Mouse (Mus musculus) testis, adult 2 months (tissue): Measurements from ENCODE around the gene Kcnab1. TPM values are rescaled to one million over a fixed set of nuclear protein-coding genes. Genes with fewer than 3 reads are reported as not detected.
A peak's percentile ranks its signal among the peaks of the same experiment; 100 is the strongest.

Experiments used
- H3K27ac ChIP-seq: fragments of 200-500 bp; 2 replicates; pipeline ENCODE4 v1.5.1; 2012; ENCODE audit warnings: low read depth, low read length; ENCODE audit not compliant: control insufficient read depth, insufficient read depth
- H3K27me3 ChIP-seq: fragments of 200-500 bp; 2 replicates; pipeline ENCODE4 v1.6.1; 2012; ENCODE audit warnings: mild to moderate bottlenecking, low read length, moderate library complexity; ENCODE audit not compliant: control insufficient read depth, insufficient read depth
- H3K36me3 ChIP-seq: fragments of 200-500 bp; 2 replicates; pipeline ENCODE4 v1.6.1; 2012; ENCODE audit warnings: mild to moderate bottlenecking, low read length; ENCODE audit not compliant: control insufficient read depth, insufficient read depth
- H3K4me1 ChIP-seq: fragments of 200-500 bp; 2 replicates; pipeline ENCODE4 v1.6.1; 2012; ENCODE audit warnings: low read length; ENCODE audit not compliant: control insufficient read depth, insufficient read depth
- H3K4me3 ChIP-seq: fragments of 200-500 bp; 2 replicates; pipeline ENCODE4 v1.5.1; 2012; ENCODE audit warnings: low read depth, mild to moderate bottlenecking, low read length, moderate library complexity, mixed read lengths; ENCODE audit not compliant: control insufficient read depth
- CTCF ChIP-seq: fragments of 200-500 bp; IDR thresholded peaks from 2 replicates; pipeline ENCODE4 v1.5.1; 2012; ENCODE audit warnings: low read depth, mild to moderate bottlenecking, inconsistent platforms, low read length, moderate library complexity; ENCODE audit not compliant: control insufficient read depth, insufficient read depth, insufficient replicate concordance
- POLR2A ChIP-seq: fragments of 200-500 bp; IDR thresholded peaks from 2 replicates; pipeline ENCODE4 v1.6.1; 2012; ENCODE audit warnings: low read depth, mild to moderate bottlenecking, inconsistent platforms, low read length, moderate library complexity; ENCODE audit not compliant: control insufficient read depth
- polyA plus RNA-seq: library from polyadenylated mRNA; depleted of rRNA; stranded (reverse); fragments of >200 nt; gene quantifications from 2 replicates; pipeline ENCODE4 v1.2.3, GENCODE M21; 2012

Kcnab1 gene
- polyA plus RNA-seq, 1 experiment = 2.5 TPM

DNA sequence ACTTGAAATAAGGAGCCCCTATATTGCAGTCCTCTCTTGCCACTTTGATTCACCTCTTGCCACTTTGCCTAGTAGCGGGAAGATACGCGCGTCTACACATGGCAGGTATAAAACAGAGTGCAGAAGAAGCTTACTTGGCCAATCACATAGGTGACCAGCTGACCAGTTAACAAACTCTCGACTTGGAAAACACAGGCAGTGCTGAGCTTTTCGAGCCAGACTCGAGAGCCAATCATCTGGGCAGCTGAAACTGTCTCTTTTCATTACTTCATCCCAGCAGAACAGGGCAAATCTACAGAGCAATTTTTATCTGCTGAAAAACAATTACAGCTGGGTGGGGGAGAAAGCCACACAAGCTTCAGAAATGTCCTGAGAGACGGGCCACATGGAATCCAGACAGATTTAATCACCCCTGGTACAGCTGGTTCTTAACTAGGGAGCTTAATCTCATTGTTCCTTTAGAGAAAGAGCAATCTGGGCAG is 96.4 kb downstream of the Kcnab1 start:
- TF ChIP-seq POLR2A (no peak), CTCF (no peak)
- H3K27ac ChIP-seq = 0 out of 2 replicates have a peak overlapping the region, but pooled peaks have one; percentile 14
- H3K36me3 ChIP-seq = no peaks in the 10 kb centered on the region
- no peak overlapping the region for H3K4me3 ChIP-seq
- no peaks in the 10 kb centered on the region for H3K4me1 ChIP-seq
- no peaks in the 10 kb centered on the region for H3K27me3 ChIP-seq

- Histone ChIP-seq H3K27ac (no peak overlapping the region), H3K4me3 (no peak overlapping the region), H3K4me1 (no peaks in the 10 kb centered on the region), H3K27me3 (no peaks in the 10 kb centered on the region), H3K36me3 (no peaks in the 10 kb centered on the region)
- TF ChIP-seq CTCF (no peak), POLR2A (no peak)
Measured at GRCm38 (mm10) chr3:65213725-65214124, 104.5 kb downstream of the Kcnab1 start.

DNA sequence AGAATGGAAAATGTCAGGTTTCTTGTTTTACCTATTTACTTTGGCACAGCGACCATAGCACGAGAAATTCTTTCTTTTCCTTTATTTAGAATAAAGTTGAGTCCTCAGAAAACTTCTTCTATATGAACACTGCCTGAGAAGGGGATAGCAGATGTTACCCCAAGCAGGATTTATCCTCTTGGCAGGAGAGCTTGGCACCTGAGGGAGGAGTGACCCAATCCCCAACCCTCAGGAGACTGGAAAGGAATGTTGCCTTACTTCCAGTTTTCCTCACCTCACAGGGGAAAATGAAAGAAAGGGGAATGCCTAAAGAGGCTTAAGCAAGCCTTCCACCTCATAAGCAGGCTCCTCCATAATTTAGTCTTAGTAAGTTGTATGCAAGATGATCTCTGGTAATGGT is 105.5 kb downstream of the Kcnab1 start:
- no peaks in the 10 kb centered on the region for H3K36me3 ChIP-seq
- TF ChIP-seq POLR2A (no peak), CTCF (no peak)
- H3K4me1 ChIP-seq = no peaks in the 10 kb centered on the region
- H3K27me3 ChIP-seq = no peaks in the 10 kb centered on the region
- H3K4me3 ChIP-seq = no peak overlapping the region
- no peak overlapping the region for H3K27ac ChIP-seq

DNA sequence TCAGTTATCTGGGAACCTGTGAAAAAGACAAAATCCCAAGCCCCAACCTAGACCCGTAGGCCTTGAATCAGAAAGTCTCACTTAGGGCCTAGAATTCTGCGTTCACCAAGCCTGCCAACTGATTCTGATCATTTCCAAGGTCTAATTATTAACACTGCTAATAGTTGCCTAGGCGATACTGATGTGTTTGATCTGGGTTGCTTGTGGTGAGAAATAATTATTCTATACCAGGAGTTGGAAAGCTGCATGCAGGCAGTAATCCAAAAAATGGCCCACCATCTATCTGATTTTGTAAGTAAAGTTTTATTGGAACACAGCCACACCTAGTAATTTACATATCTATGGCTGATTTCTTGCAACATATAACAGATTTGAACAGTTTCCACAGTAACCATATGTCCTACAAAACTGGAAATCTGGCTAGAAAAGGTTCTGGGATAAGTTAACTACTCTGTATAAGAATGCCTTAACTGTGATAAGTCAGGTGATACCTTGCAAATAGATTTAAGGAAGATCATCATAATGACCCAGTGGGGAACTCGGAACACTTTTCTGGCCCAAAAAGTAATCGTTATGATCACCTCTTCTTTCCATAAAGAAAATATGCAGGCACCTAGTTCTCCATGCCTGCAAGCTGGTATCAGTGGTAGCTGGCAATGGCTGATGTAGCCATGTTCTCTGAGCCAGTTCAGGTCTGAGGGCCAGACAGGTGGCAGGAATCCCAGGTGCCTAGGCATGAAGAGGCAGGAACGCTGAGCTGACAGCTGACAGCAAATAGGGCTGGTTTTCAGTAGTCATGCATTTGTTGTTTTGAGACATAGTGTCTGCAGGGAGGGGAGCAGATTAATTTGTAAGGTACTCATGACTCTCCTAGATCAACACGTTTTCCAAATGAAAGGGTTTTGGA is 108.7 kb downstream of the Kcnab1 start:
- H3K4me1 ChIP-seq = no peaks in the 10 kb centered on the region
- H3K4me3 ChIP-seq = no peak overlapping the region
- no peaks in the 10 kb centered on the region for H3K36me3 ChIP-seq
- TF ChIP-seq CTCF (no peak), POLR2A (no peak)
- H3K27me3 ChIP-seq = no peaks in the 10 kb centered on the region
- H3K27ac ChIP-seq = no peak overlapping the region

DNA sequence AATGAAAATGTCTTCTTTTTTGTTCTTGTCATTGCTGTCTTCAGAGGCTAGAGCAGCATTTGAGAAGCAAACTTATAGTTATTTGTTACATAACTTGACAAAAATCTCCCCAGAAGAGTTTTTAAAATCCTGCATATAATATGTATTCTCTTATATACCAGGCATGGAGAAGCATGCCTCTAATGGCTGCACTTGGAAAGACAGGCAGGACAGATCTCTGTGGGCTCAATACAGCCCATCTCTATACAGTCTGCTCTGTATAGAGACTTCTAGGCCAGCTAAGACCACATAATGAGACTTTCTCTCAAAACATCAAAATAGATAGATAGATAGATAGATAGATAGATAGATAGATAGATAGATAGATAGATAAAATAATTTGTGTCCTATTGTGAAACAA is 111.1 kb downstream of the Kcnab1 start:
- TF ChIP-seq CTCF (no peak), POLR2A (no peak)
- no peaks in the 10 kb centered on the region for H3K27me3 ChIP-seq
- no peaks in the 10 kb centered on the region for H3K4me1 ChIP-seq
- no peaks in the 10 kb centered on the region for H3K36me3 ChIP-seq
- H3K27ac ChIP-seq = no peak overlapping the region
- H3K4me3 ChIP-seq = no peak overlapping the region

DNA sequence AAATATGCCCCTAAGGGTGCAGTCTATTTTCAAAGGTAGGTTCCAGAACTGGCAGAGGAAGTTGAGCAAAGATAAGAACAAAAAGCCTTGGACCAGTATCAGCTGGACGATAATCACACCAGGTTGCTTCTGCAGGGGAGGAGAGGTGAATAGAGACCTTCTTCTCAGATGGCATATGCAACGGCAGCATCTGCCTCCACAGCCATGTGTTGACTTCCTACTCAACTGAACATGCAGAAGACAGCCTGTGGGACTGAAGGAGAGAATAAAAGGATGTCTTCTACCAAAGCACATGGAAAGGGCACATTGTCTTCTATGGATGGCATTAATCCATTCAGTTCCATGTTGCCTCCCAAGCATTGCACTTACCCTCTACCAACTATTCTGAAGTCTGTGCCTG is 114.5 kb downstream of the Kcnab1 start:
- H3K4me3 ChIP-seq = no peak overlapping the region
- no peaks in the 10 kb centered on the region for H3K36me3 ChIP-seq

GRCm38 (mm10) chr3:65230978-65231377 is 121.8 kb downstream of the Kcnab1 start:
- TF ChIP-seq CTCF (no peak), POLR2A (no peak)
- Histone ChIP-seq H3K4me3 (no peak overlapping the region), H3K36me3 (no peaks in the 10 kb centered on the region)

More for the DNA sequence above, 114.5 kb downstream of the Kcnab1 start:
- TF ChIP-seq POLR2A = no peak
- TF ChIP-seq CTCF = no peak
- Histone ChIP-seq H3K4me1 (no peaks in the 10 kb centered on the region), H3K27me3 (no peaks in the 10 kb centered on the region), H3K27ac (no peak overlapping the region)

More at GRCm38 (mm10) chr3:65230978-65231377, 121.8 kb downstream of the Kcnab1 start:
- Histone ChIP-seq H3K27ac (no peak overlapping the region), H3K4me1 (no peaks in the 10 kb centered on the region), H3K27me3 (no peaks in the 10 kb centered on the region)
